Mouse (Mus musculus): Measurements from ENCODE around the gene Ugt1a7c. TPM values are rescaled to one million over a fixed set of nuclear protein-coding genes. Genes with fewer than 3 reads are reported as not detected.

Ugt1a7c gene
- polyA plus RNA-seq, 1 experiment from 2014 or later: 0.65 TPM

- WGBS: 75% methylated on average over 1 of the region's 1 CpGs
- Histone ChIP-seq H3K4me1 (ENCODE audit: control insufficient read depth, insufficient read depth, low read length) (no peaks in the 10 kb centered on the region), H3K9me3 (ENCODE audit: control insufficient read depth, low read length) (peaks cover 61% of the 10 kb centered on the region), H3K4me3 (ENCODE audit: low read depth, low read length) (no peak overlapping the region), H3K36me3 (ENCODE audit: control insufficient read depth, insufficient read depth, low read length) (no peaks in the 10 kb centered on the region), H3K4me2 (ENCODE audit: low read depth) (no peak overlapping the region), H3K27me3 (ENCODE audit: control insufficient read depth, insufficient read depth, low read length) (no peaks in the 10 kb centered on the region), H3K9ac (ENCODE audit: low read length) (no peak overlapping the region), H3K27ac (ENCODE audit: low read depth, low read length) (no peak overlapping the region)
- DNase-seq (ENCODE audit: low spot score) (no peak), ATAC-seq (ENCODE audit: insufficient read depth, low FRiP score, low TSS enrichment) (no peak)
These were observed 118.2 kb downstream of the Ugt1a7c start for GRCm38 (mm10) chr1:88213061-88213460.

- H3K4me2 ChIP-seq (ENCODE audit: low read depth): no peak overlapping the region
- no peak overlapping the region for H3K27ac ChIP-seq (ENCODE audit: low read depth, low read length)
- H3K9ac ChIP-seq (ENCODE audit: low read length): no peak overlapping the region
- no peaks in the 10 kb centered on the region for H3K27me3 ChIP-seq (ENCODE audit: control insufficient read depth, insufficient read depth, low read length)
- H3K4me1 ChIP-seq (ENCODE audit: control insufficient read depth, insufficient read depth, low read length): no peaks in the 10 kb centered on the region
- ATAC-seq (ENCODE audit: insufficient read depth, low FRiP score, low TSS enrichment) (no peak), DNase-seq (ENCODE audit: low spot score) (peak; percentile 14)
- no peaks in the 10 kb centered on the region for H3K36me3 ChIP-seq (ENCODE audit: control insufficient read depth, insufficient read depth, low read length)
- H3K4me3 ChIP-seq (ENCODE audit: low read depth, low read length): no peak overlapping the region
- WGBS: 82% methylated on average over 2 of the region's 2 CpGs
- H3K9me3 ChIP-seq (ENCODE audit: control insufficient read depth, low read length): peaks cover 61% of the 10 kb centered on the region
These were observed 119.1 kb downstream of the Ugt1a7c start for GRCm38 (mm10) chr1:88213766-88214461.

GRCm38 (mm10) chr1:88214462-88214952 is 119.6 kb downstream of the Ugt1a7c start:
- H3K9ac ChIP-seq (ENCODE audit: low read length): no peak overlapping the region
- DNase-seq (ENCODE audit: low spot score): no peak
- H3K9me3 ChIP-seq (ENCODE audit: control insufficient read depth, low read length): peaks cover 61% of the 10 kb centered on the region
- WGBS: 81% methylated on average over 2 of the region's 2 CpGs
- ATAC-seq (ENCODE audit: insufficient read depth, low FRiP score, low TSS enrichment): no peak
- H3K4me3 ChIP-seq (ENCODE audit: low read depth, low read length): no peak overlapping the region
- no peaks in the 10 kb centered on the region for H3K36me3 ChIP-seq (ENCODE audit: control insufficient read depth, insufficient read depth, low read length)
- no peak overlapping the region for H3K27ac ChIP-seq (ENCODE audit: low read depth, low read length)
- H3K27me3 ChIP-seq (ENCODE audit: control insufficient read depth, insufficient read depth, low read length): no peaks in the 10 kb centered on the region
- no peaks in the 10 kb centered on the region for H3K4me1 ChIP-seq (ENCODE audit: control insufficient read depth, insufficient read depth, low read length)
- no peak overlapping the region for H3K4me2 ChIP-seq (ENCODE audit: low read depth)

GRCm38 (mm10) chr1:88215466-88216380 is 120.9 kb downstream of the Ugt1a7c start:
- ATAC-seq (ENCODE audit: insufficient read depth, low FRiP score, low TSS enrichment) (no peak), DNase-seq (ENCODE audit: low spot score) (peak; percentile 11)
- Histone ChIP-seq H3K4me3 (ENCODE audit: low read depth, low read length) (no peak overlapping the region), H3K27me3 (ENCODE audit: control insufficient read depth, insufficient read depth, low read length) (no peaks in the 10 kb centered on the region), H3K27ac (ENCODE audit: low read depth, low read length) (no peak overlapping the region), H3K9me3 (ENCODE audit: control insufficient read depth, low read length) (peaks cover 61% of the 10 kb centered on the region), H3K4me1 (ENCODE audit: control insufficient read depth, insufficient read depth, low read length) (no peaks in the 10 kb centered on the region), H3K9ac (ENCODE audit: low read length) (no peak overlapping the region), H3K4me2 (ENCODE audit: low read depth) (no peak overlapping the region), H3K36me3 (ENCODE audit: control insufficient read depth, insufficient read depth, low read length) (no peaks in the 10 kb centered on the region)
- 72% methylated on average over 10 of the region's 10 CpGs for WGBS

GRCm38 (mm10) chr1:88216551-88216950 is 121.7 kb downstream of the Ugt1a7c start:
- no peak for ATAC-seq (ENCODE audit: insufficient read depth, low FRiP score, low TSS enrichment)
- no peaks in the 10 kb centered on the region for H3K36me3 ChIP-seq (ENCODE audit: control insufficient read depth, insufficient read depth, low read length)

GRCm38 (mm10) chr1:88217144-88217543 is 122.3 kb downstream of the Ugt1a7c start:
- Histone ChIP-seq H3K4me2 (ENCODE audit: low read depth) (no peak overlapping the region), H3K9ac (ENCODE audit: low read length) (no peak overlapping the region), H3K27ac (ENCODE audit: low read depth, low read length) (no peak overlapping the region), H3K27me3 (ENCODE audit: control insufficient read depth, insufficient read depth, low read length) (no peaks in the 10 kb centered on the region), H3K4me1 (ENCODE audit: control insufficient read depth, insufficient read depth, low read length) (no peaks in the 10 kb centered on the region), H3K4me3 (ENCODE audit: low read depth, low read length) (no peak overlapping the region), H3K36me3 (ENCODE audit: control insufficient read depth, insufficient read depth, low read length) (no peaks in the 10 kb centered on the region), H3K9me3 (ENCODE audit: control insufficient read depth, low read length) (peaks cover 53% of the 10 kb centered on the region)
- ATAC-seq (ENCODE audit: insufficient read depth, low FRiP score, low TSS enrichment) (no peak), DNase-seq (ENCODE audit: low spot score) (peak; percentile 10)
- WGBS: 67% methylated on average over 2 of the region's 2 CpGs

More at GRCm38 (mm10) chr1:88216551-88216950, 121.7 kb downstream of the Ugt1a7c start:
- Histone ChIP-seq H3K9ac (ENCODE audit: low read length) (no peak overlapping the region), H3K4me3 (ENCODE audit: low read depth, low read length) (no peak overlapping the region), H3K9me3 (ENCODE audit: control insufficient read depth, low read length) (peaks cover 57% of the 10 kb centered on the region), H3K27me3 (ENCODE audit: control insufficient read depth, insufficient read depth, low read length) (no peaks in the 10 kb centered on the region), H3K4me2 (ENCODE audit: low read depth) (no peak overlapping the region), H3K4me1 (ENCODE audit: control insufficient read depth, insufficient read depth, low read length) (no peaks in the 10 kb centered on the region), H3K27ac (ENCODE audit: low read depth, low read length) (no peak overlapping the region)
- DNase-seq (ENCODE audit: low spot score): peak; percentile 10
- 64% methylated on average over 2 of the region's 2 CpGs for WGBS

GRCm38 (mm10) chr1:88217576-88217975 is 122.7 kb downstream of the Ugt1a7c start:
- no peaks in the 10 kb centered on the region for H3K27me3 ChIP-seq (ENCODE audit: control insufficient read depth, insufficient read depth, low read length)
- DNase-seq (ENCODE audit: low spot score) (no peak), ATAC-seq (ENCODE audit: insufficient read depth, low FRiP score, low TSS enrichment) (no peak)
- H3K9me3 ChIP-seq (ENCODE audit: control insufficient read depth, low read length): peaks cover 51% of the 10 kb centered on the region
- H3K9ac ChIP-seq (ENCODE audit: low read length): no peak overlapping the region
- WGBS: 42% methylated on average over 3 of the region's 3 CpGs
- no peak overlapping the region for H3K27ac ChIP-seq (ENCODE audit: low read depth, low read length)
- no peaks in the 10 kb centered on the region for H3K4me1 ChIP-seq (ENCODE audit: control insufficient read depth, insufficient read depth, low read length)
- no peak overlapping the region for H3K4me2 ChIP-seq (ENCODE audit: low read depth)
- no peak overlapping the region for H3K4me3 ChIP-seq (ENCODE audit: low read depth, low read length)
- H3K36me3 ChIP-seq (ENCODE audit: control insufficient read depth, insufficient read depth, low read length): no peaks in the 10 kb centered on the region

- Histone ChIP-seq H3K9me3 (ENCODE audit: control insufficient read depth, low read length) (peaks cover 46% of the 10 kb centered on the region), H3K36me3 (ENCODE audit: control insufficient read depth, insufficient read depth, low read length) (no peaks in the 10 kb centered on the region), H3K4me3 (ENCODE audit: low read depth, low read length) (no peak overlapping the region), H3K4me2 (ENCODE audit: low read depth) (no peak overlapping the region), H3K9ac (ENCODE audit: low read length) (no peak overlapping the region), H3K27me3 (ENCODE audit: control insufficient read depth, insufficient read depth, low read length) (no peaks in the 10 kb centered on the region), H3K4me1 (ENCODE audit: control insufficient read depth, insufficient read depth, low read length) (no peaks in the 10 kb centered on the region), H3K27ac (ENCODE audit: low read depth, low read length) (no peak overlapping the region)
- WGBS: 73% methylated on average over 9 of the region's 9 CpGs
- no peak for ATAC-seq (ENCODE audit: insufficient read depth, low FRiP score, low TSS enrichment)
- DNase-seq (ENCODE audit: low spot score): peak; percentile 9
These were observed 123.2 kb downstream of the Ugt1a7c start for GRCm38 (mm10) chr1:88218051-88218450.
